Mouse (Mus musculus) kidney, postnatal 14 days (tissue): Measurements from ENCODE around the gene Bsnd.

Source experiments
- DNase-seq: peaks from one replicate; pipeline ENCODE4 v3.0.0; 2022; ENCODE audit warnings: mixed read lengths

Bsnd gene

DNA sequence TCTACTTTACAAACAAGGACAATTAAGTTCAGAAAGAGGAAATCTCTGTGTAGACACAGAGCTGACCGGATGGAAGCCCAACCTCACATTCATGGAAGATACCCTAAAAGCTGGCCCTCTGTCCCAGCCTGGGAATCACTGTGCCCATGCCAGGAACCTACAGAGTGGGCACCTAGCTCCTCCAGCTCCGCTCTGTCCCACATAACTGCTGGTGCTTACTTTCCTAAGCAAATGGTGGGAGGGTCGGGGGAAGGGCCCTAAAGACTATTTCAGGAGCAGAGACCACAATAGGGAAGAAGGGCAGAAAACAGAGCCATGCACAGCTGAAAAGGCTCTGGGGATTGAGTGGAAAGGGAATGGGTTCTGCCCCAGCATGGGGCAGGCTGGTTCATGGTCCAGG lies 11.5 kb downstream of the Bsnd start:
- no peak for DNase-seq

DNA sequence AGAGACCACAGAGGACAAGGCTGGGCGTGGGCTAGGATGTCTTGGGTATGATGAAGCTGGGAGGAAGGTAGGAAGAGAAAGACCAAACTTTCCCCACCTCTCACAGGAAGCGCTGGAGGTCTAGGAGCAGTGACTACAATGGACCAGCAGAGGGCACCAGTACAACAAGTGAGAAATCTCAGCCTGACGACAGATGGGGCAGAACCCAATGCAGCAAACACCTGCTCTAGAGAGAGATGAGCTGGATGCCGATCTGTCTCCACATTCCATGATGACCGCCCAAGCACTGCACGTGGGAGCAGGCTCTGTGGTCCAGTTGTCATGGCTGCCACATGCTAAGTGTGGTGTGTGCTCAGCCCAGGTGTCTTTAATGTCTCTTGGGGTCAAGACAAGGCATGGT lies 17.8 kb downstream of the Bsnd start:
- peak; percentile 49 for DNase-seq

GRCm38 (mm10) chr4:106472335-106472734 lies 19.7 kb downstream of the Bsnd start:
- DNase-seq: peak; percentile 82

DNA sequence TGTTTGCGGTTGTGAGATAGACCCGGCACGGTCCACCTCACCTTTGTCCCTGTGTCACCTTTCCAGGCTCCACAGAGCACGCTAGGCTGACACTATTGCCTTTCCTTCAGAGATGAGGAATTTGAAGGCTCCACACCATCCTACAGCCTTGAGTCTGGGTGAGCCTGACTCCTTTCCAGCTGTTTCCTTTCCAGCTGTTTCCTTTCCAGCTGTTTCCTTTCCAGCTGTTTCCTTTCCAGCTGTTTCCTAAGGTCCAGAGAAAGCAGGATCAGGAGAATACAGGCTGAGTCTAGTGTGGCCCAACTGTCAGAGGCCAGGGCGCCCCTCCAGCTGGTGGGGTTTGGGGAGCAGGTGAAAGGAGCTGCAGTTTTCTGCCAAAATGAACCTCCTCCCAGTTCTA lies 21.2 kb downstream of the Bsnd start:
- DNase-seq: peak; percentile 19

DNA sequence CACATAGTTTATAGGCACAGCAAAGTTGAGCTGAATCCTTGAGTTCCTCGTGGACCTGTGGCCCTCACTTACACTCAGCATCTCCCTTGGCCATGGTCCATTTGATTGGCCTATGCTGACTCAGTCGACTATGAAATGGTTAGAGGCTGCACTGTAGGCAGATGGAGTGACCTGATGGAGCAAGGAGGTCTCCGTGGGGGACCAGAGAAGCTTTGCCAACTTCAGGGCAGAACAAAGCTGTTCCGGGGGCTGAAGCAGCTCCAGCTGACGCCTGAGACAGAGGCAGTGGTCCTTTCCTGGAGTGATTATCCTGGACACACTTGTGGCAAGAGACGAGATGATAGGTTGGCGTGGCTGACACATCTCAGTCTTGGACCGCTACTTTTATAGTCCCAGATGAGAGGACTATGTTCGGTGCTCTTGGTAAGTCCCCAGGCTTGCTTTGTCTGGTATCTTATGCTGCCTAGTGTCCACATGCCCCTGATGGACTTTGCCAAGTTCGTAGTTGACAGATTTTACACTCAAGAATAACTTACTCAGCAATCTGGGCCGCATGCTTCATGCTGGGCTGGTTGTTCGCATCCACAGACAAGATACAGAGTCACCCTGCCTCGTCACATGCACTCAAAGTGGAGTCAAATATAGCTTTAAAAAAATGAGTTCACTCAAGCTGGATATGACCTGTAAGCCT lies 24.5 kb downstream of the Bsnd start:
- DNase-seq: no peak

- peak; percentile 42 for DNase-seq
Observed at GRCm38 (mm10) chr4:106463174-106463801, 28.8 kb downstream of the Bsnd start.

DNA sequence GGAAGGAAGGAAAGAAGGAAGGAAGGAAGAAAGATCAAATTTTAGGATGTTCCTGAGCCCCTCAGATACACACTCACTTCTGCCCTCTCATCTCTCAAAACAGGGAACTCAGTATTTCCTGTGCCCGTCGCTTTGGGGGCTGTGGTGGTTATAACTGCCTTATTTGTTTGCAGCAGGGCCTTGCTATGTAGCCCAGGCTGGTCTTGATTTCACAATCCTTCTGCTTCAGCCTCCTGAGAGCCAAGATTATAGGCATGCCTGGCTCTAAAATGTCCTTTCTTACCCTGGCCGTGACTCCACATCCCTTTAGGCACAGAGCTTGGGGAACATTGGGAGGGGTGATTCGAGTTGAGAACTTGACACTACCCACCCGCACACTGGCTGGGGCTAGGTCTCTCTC lies 29.6 kb downstream of the Bsnd start:
- no peak for DNase-seq

- no peak for DNase-seq
Observed at GRCm38 (mm10) chr4:106462016-106462415, 30.1 kb downstream of the Bsnd start.

GRCm38 (mm10) chr4:106454541-106454940 lies 37.5 kb downstream of the Bsnd start:
- DNase-seq: no peak

DNA sequence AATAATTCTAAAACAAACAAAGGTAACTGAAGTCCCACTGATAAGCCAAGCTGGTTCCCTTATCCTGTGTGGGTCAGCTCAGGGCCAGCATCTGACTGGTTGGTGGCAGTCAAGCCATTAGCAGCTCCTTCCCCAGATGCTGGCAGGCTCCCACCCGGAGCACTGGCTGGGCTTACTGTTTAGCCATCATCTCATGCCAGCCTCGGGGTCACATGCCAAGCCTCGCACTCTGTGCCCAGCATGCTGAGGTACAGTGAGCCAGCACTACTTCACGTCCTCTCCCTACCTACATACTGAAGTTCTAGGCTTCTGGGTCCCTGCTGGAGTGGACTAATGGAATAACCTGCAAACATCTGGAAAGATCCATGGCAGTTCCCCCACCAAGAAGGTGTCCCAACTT lies 38.6 kb downstream of the Bsnd start:
- DNase-seq: no peak

DNA sequence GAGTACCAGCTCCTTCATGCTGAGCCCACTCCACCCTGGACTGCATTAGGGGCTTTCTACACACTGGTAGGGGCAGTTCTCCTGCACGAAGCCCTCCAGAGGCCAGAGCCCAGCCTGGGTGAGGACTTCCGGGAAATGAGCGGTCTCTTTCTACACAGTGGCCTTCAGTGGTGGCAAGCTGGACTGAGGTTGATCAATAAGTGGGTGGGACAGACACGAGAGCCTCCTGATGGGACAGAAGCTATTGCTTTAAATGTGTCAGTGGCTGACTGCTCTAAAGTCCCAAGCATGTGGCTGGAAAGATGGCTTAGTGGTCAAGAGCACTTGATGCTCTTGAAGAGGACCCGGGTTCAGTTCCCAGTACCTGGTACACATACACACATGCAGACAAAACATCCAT lies 39.0 kb downstream of the Bsnd start:
- DNase-seq: no peak

DNA sequence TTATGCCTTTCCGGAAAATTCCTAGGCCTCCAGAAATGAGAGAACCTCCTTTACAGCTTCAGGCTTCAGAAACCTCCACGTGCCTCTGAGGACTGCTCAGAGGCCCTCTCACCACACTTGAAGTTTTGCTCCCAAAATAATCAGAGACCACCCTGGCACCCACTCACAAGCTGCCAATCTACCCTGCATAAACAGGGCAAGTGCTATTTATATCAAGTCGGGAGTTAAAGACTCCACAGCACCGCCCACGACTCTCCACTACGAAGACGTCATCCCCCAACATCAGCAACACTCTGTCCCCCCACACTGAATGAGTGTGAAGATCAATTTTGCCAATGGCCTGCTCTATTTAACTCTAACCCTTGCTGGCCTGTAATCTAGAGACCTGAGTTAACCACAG lies 39.7 kb downstream of the Bsnd start:
- no peak for DNase-seq

- DNase-seq: no peak
Observed at GRCm38 (mm10) chr4:106449306-106449705, 42.8 kb downstream of the Bsnd start.

- DNase-seq: no peak
Observed at GRCm38 (mm10) chr4:106443182-106443581, 48.9 kb downstream of the Bsnd start.

DNA sequence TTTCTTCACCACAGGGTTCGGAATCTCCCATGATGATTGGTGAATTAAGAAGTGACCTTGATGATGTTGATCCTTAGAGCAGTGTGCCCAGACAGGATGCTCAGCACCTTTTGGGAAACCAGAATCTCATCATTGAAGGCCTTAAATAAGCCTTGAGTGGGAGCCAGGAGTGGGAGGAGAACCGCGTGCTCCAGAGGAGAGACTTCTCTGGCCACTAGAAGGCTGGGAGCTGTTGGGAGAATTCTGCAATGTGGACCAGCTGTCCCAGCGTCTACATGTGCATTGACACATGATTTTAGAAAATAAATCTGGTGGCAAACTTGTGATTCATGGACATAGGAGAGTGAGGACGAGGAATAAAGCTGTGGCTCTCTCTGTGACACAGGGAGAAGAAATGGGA lies 53.3 kb downstream of the Bsnd start:
- no peak for DNase-seq

GRCm38 (mm10) chr4:106437207-106437606 lies 54.9 kb downstream of the Bsnd start:
- no peak for DNase-seq

DNA sequence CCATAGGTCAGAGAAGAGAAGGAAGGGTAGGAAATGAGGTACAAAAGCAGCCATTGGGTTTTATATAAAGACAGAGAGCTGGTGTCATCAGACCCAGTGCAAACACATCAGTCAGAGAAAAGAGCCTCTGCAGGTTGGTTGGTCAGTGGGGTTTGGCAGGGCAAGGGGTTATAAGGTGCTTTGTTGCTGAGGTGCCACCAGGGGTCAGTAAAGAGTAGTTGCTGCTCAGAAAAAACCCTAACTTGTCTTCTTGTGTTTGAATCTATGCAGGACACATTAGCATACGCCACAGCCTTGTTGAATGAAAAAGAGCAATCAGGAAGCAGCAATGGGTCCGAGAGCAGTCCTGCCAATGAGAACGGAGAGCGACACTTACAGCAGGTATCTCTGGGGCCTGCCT lies 55.6 kb downstream of the Bsnd start:
- DNase-seq: peak; percentile 15

- no peak for DNase-seq
Observed at GRCm38 (mm10) chr4:106435426-106435825, 56.7 kb downstream of the Bsnd start.
